Mouse (Mus musculus) adrenal gland, adult 8-10 months (tissue): ENCODE measurements at regions not wholly inside any gene's neighbourhood (a gene's known extent, or its start where the extent isn't known, plus 50 kb on each side); places are given as distances from the start of the nearest gene placed in this dataset.

Experiments
- DNase-seq: peaks from one replicate; pipeline ENCODE4 v3.0.0; 2022

- DNase-seq = no peak
Measured at GRCm38 (mm10) chr4:48725660-48726348, 62.5 kb downstream of the Cavin4 start.

- DNase-seq = no peak
Measured at GRCm38 (mm10) chr4:48726349-48726835, 63.1 kb downstream of the Cavin4 start.

- DNase-seq = no peak
Measured at GRCm38 (mm10) chr4:48734854-48735564, 71.7 kb downstream of the Cavin4 start.

- DNase-seq = no peak
Measured at GRCm38 (mm10) chr4:48746237-48746636, 82.9 kb downstream of the Cavin4 start.

GRCm38 (mm10) chr4:48749566-48749965 lies 86.3 kb downstream of the Cavin4 start:
- DNase-seq = no peak

- no peak for DNase-seq
Measured at GRCm38 (mm10) chr4:48750087-48750486, 86.8 kb downstream of the Cavin4 start.

GRCm38 (mm10) chr4:48754466-48755171 lies 91.3 kb downstream of the Cavin4 start:
- no peak for DNase-seq

- DNase-seq = no peak
Measured at GRCm38 (mm10) chr4:48760625-48761024, 97.3 kb downstream of the Cavin4 start.

- no peak for DNase-seq
Measured at GRCm38 (mm10) chr4:48766458-48766857, 103.1 kb downstream of the Cavin4 start.

GRCm38 (mm10) chr4:48770403-48770953 lies 107.2 kb downstream of the Cavin4 start:
- no peak for DNase-seq

- DNase-seq = no peak
Measured at GRCm38 (mm10) chr4:48770954-48771665, 107.8 kb downstream of the Cavin4 start.

- no peak for DNase-seq
Measured at GRCm38 (mm10) chr4:48771836-48772235, 108.5 kb downstream of the Cavin4 start.

GRCm38 (mm10) chr4:48779202-48779905 lies 116.0 kb downstream of the Cavin4 start:
- DNase-seq = peak; percentile 13

GRCm38 (mm10) chr4:48779955-48780354 lies 116.6 kb downstream of the Cavin4 start:
- DNase-seq = no peak

- DNase-seq = no peak
Measured at GRCm38 (mm10) chr4:48781099-48781498, 117.8 kb downstream of the Cavin4 start.

- no peak for DNase-seq
Measured at GRCm38 (mm10) chr4:48782686-48783085, 119.4 kb downstream of the Cavin4 start.

- no peak for DNase-seq
Measured at GRCm38 (mm10) chr4:48791096-48791495, 127.8 kb downstream of the Cavin4 start.

GRCm38 (mm10) chr4:48803777-48804176 lies 140.5 kb downstream of the Cavin4 start:
- no peak for DNase-seq

GRCm38 (mm10) chr4:48808571-48808970 lies 145.3 kb downstream of the Cavin4 start:
- DNase-seq = no peak

GRCm38 (mm10) chr4:48833718-48834117 lies 170.4 kb downstream of the Cavin4 start:
- DNase-seq = no peak

GRCm38 (mm10) chr4:48842777-48843214 lies 179.5 kb downstream of the Cavin4 start:
- DNase-seq = no peak

- no peak for DNase-seq
Measured at GRCm38 (mm10) chr4:48871105-48871504, 188.0 kb upstream of the Plppr1 start.
